Mouse (Mus musculus) neural tube, embryonic 13.5 days (tissue): ENCODE measurements at regions not wholly inside any gene's neighbourhood (a gene's known extent, or its start where the extent isn't known, plus 50 kb on each side); places are given as distances from the start of the nearest gene placed in this dataset.

ENCODE experiments used
- ATAC-seq: fragments of 200-750 bp; cut with Nextera tagmentation; 2 replicates; pipeline ENCODE4 v1.8.0; 2017; ENCODE audit warnings: low read depth, mild to moderate bottlenecking, moderate TSS enrichment, moderate library complexity
- H3K27ac ChIP-seq: fragments of 300-500 bp; sonication (generic); replicated peaks from 2 replicates; pipeline ENCODE4 v1.5.1; 2015; ENCODE audit warnings: moderate library complexity, mild to moderate bottlenecking, inconsistent platforms
- H3K27me3 ChIP-seq: fragments of 300-500 bp; sonication (generic); 2 replicates; pipeline ENCODE4 v1.6.1; 2015; ENCODE audit warnings: mild to moderate bottlenecking, inconsistent platforms
- H3K36me3 ChIP-seq: fragments of 300-500 bp; sonication (generic); 2 replicates; pipeline ENCODE4 v1.6.1; 2015; ENCODE audit warnings: mild to moderate bottlenecking, inconsistent platforms
- H3K4me1 ChIP-seq: fragments of 300-500 bp; sonication (generic); replicated peaks from 2 replicates; pipeline ENCODE4 v1.6.1; 2015; ENCODE audit warnings: inconsistent platforms
- H3K4me2 ChIP-seq: fragments of 300-500 bp; sonication (generic); 2 replicates; pipeline ENCODE4 v1.6.1; 2015; ENCODE audit warnings: inconsistent platforms, mild to moderate bottlenecking, moderate library complexity
- H3K4me3 ChIP-seq: fragments of 300-500 bp; sonication (generic); 2 replicates; pipeline ENCODE4 v1.5.1; 2015; ENCODE audit warnings: mild to moderate bottlenecking, inconsistent platforms
- H3K9ac ChIP-seq: fragments of 300-500 bp; sonication (generic); 2 replicates; pipeline ENCODE4 v1.6.1; 2015; ENCODE audit warnings: moderate library complexity, mild to moderate bottlenecking, inconsistent platforms
- H3K9me3 ChIP-seq: fragments of 300-500 bp; sonication (generic); 2 replicates; pipeline ENCODE4 v1.6.1; 2016; ENCODE audit warnings: inconsistent platforms
- WGBS: fragments of 180-500 bp; shearing (Covaris S2); methylation state at CpG from one replicate; pipeline ENCODE4 v1.1.7; 2015; 5-methylcytosine and 5-hydroxymethylcytosine counted together

GRCm38 (mm10) chr3:120217710-120218109 lies 433.4 kb upstream of the Ptbp2 start:
- Histone ChIP-seq H3K4me1 (peaks cover 12% of the 10 kb centered on the region), H3K9ac (no peak overlapping the region), H3K9me3 (no peaks in the 10 kb centered on the region), H3K4me3 (no peak overlapping the region), H3K27ac (no peak overlapping the region), H3K4me2 (no peak overlapping the region), H3K36me3 (no peaks in the 10 kb centered on the region), H3K27me3 (no peaks in the 10 kb centered on the region)
- WGBS = 30% methylated on average over 3 of the region's 3 CpGs
- ATAC-seq = no peak

- H3K4me2 ChIP-seq = no peak overlapping the region
- H3K27me3 ChIP-seq = no peaks in the 10 kb centered on the region
- H3K36me3 ChIP-seq = no peaks in the 10 kb centered on the region
- no peak overlapping the region for H3K27ac ChIP-seq
- H3K9ac ChIP-seq = no peak overlapping the region
- ATAC-seq = no peak
- no peak overlapping the region for H3K4me3 ChIP-seq
- no peaks in the 10 kb centered on the region for H3K9me3 ChIP-seq
- peaks cover 12% of the 10 kb centered on the region for H3K4me1 ChIP-seq
- 75% methylated on average over 12 of the region's 12 CpGs for WGBS
Measured at GRCm38 (mm10) chr3:120214616-120215250, 430.5 kb upstream of the Ptbp2 start.

DNA sequence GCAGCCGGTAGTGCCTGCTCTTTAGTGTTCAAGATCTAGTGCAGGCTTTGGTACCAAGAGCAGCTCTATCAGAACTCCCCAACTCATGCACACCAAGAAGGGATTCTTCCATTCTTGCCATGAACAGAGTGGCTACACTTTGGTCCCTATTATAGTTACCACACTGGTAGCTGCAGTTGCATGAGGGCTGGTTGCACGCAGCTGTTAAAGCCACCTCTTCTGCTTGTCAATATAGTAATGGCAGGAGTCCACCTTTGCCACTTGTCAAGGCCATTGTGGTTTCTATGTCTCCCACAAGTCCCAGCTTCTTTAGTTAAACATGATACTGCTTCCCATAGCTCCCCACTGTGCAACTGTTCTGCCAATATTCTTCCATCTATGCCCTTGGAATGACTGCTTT lies 415.1 kb upstream of the Ptbp2 start:
- no peaks in the 10 kb centered on the region for H3K27me3 ChIP-seq
- no peak overlapping the region for H3K4me2 ChIP-seq
- no peaks in the 10 kb centered on the region for H3K4me1 ChIP-seq
- no peaks in the 10 kb centered on the region for H3K9me3 ChIP-seq
- ATAC-seq = no peak
- H3K4me3 ChIP-seq = no peak overlapping the region
- H3K27ac ChIP-seq = no peak overlapping the region
- H3K9ac ChIP-seq = no peak overlapping the region
- H3K36me3 ChIP-seq = no peaks in the 10 kb centered on the region
- 94% methylated on average over 2 of the region's 2 CpGs for WGBS

DNA sequence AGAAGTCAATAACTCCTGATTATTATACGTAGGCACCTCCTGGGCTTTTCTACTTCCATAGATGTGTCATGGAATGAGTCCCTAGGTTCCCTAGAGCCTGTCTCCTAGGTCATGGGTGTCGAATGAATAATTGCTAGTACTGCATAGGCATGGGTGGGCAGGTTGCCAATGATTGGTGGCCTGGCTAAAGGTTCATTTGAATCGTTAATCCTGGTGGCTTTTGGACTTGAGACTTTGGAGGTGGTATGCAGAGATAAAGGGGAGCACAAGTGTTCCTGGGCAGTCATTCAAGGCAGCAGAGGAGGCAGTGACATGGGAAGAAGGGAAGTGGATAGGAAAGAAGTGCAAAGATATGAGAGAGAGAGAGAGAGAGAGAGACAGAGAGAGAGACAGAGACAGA lies 410.2 kb upstream of the Ptbp2 start:
- no peaks in the 10 kb centered on the region for H3K36me3 ChIP-seq
- 74% methylated on average over 3 of the region's 3 CpGs for WGBS
- no peaks in the 10 kb centered on the region for H3K27me3 ChIP-seq
- no peak for ATAC-seq
- no peak overlapping the region for H3K27ac ChIP-seq
- no peak overlapping the region for H3K9ac ChIP-seq
- H3K4me2 ChIP-seq = no peak overlapping the region
- H3K9me3 ChIP-seq = no peaks in the 10 kb centered on the region
- H3K4me1 ChIP-seq = peaks cover 7% of the 10 kb centered on the region; the same call in 1 of the 2 replicates
- H3K4me3 ChIP-seq = no peak overlapping the region

DNA sequence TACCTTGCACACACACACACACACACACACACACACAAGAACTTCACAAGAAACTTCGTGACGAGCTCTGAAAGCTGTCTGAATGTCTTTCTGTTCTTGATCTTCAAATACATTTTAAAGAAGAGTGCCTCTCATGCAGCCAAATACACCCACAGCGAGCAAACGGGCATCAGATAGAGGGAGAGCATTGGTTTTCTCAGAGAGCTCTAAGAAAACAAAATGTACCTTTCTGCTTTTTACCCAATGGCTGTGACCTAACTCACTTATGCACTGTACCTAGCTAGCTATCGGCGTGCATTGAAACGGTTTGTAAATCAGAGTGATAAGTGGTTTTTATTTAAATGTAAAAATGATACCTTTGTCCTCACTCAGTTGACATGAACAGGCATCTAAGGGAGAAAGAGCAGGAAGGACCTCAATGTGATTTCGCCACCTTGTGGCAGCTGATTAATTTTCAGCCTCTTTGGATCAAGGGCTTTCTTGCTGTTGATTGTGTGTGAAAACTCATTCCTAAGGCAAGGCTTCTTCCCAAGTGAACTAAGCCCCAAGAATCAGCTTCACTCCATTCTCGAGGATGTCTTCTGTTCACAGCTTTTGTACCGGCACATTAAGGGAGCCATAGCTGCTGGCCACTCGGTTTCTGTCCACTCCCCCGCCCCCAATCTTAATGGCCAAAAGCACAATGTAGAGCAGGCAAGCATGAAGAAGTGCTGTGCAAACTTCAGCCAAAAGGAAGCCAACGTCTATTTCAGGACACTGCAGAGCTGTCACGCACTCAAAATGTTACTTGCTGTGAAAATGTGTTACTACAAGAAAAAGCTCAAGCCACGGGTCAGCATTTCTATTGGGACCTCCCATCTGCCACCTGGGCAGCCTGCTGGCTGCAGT lies 408.4 kb upstream of the Ptbp2 start:
- 37% methylated on average over 15 of the region's 15 CpGs for WGBS
- ATAC-seq = peak; percentile 50

GRCm38 (mm10) chr3:120189606-120190005 lies 405.3 kb upstream of the Ptbp2 start:
- Histone ChIP-seq H3K4me2 (no peak overlapping the region), H3K27ac (no peak overlapping the region), H3K4me3 (no peak overlapping the region), H3K36me3 (no peaks in the 10 kb centered on the region), H3K4me1 (peaks cover 7% of the 10 kb centered on the region; the same call in 1 of the 2 replicates), H3K9me3 (no peaks in the 10 kb centered on the region), H3K9ac (no peak overlapping the region), H3K27me3 (no peaks in the 10 kb centered on the region)
- WGBS = 88% methylated on average over 1 of the region's 1 CpGs
- no peak for ATAC-seq

More for the DNA sequence above, 408.4 kb upstream of the Ptbp2 start:
- Histone ChIP-seq H3K9me3 (no peaks in the 10 kb centered on the region), H3K4me1 (peaks cover 7% of the 10 kb centered on the region; the same call in 1 of the 2 replicates), H3K9ac (no peak overlapping the region), H3K4me3 (no peak overlapping the region), H3K27me3 (no peaks in the 10 kb centered on the region), H3K4me2 (peak overlapping the region; percentile 20), H3K27ac (no peak overlapping the region), H3K36me3 (no peaks in the 10 kb centered on the region)

- 86% methylated on average over 5 of the region's 5 CpGs for WGBS
Measured at GRCm38 (mm10) chr3:120180931-120181610, 396.8 kb upstream of the Ptbp2 start.

DNA sequence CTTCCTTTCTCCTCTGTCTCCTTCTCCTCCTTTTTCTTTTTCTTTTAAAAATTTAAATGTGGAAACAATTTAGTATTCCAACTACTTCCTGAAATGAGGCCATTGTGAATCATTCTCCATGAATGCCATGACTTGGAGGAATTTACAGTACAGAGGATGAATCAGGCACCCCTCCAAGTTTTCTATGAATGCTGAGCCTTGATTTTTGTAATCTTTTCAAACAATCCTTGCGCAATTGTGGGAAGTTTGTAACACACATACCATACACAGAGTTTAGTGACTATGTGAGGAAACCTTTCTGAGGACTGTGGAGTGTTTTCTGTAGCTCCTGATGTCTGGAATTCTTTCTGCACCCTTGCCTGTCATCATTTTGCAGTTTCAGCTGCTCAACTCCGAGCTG lies 391.4 kb upstream of the Ptbp2 start:
- H3K4me3 ChIP-seq = no peak overlapping the region
- ATAC-seq = no peak
- H3K36me3 ChIP-seq = no peaks in the 10 kb centered on the region
- WGBS = 69% methylated on average over 2 of the region's 2 CpGs
- no peak overlapping the region for H3K27ac ChIP-seq
- H3K9me3 ChIP-seq = no peaks in the 10 kb centered on the region
- no peak overlapping the region for H3K4me2 ChIP-seq
- H3K4me1 ChIP-seq = no peaks in the 10 kb centered on the region
- H3K27me3 ChIP-seq = no peaks in the 10 kb centered on the region
- no peak overlapping the region for H3K9ac ChIP-seq

More at GRCm38 (mm10) chr3:120180931-120181610, 396.8 kb upstream of the Ptbp2 start:
- Histone ChIP-seq H3K9me3 (no peaks in the 10 kb centered on the region), H3K27ac (no peak overlapping the region), H3K4me1 (no peaks in the 10 kb centered on the region), H3K4me3 (no peak overlapping the region), H3K36me3 (no peaks in the 10 kb centered on the region), H3K4me2 (no peak overlapping the region), H3K9ac (no peak overlapping the region), H3K27me3 (no peaks in the 10 kb centered on the region)
- ATAC-seq = no peak
